Comparison of ENCODE assay signal across 8 mouse cellular contexts in the genomic region with DNA sequence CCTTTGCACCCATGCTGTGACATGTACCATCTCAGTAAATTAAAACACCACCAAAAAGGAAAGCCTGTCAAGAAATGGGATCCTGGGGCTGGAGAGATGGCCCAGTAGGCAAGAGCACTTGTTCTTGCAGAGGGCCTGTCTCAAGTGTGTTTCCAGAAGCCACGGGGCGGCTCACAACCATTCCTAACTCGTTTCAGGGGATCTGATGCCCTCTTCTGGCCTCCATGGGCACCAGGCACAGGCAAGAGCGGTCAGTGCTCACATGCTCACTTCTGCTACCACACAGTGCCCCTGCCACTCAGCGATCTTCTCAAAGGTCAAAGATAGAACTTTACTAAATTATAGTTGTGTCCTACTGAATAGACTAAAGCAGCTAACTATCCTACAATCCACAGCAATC. TPM values are rescaled to one million over a fixed set of nuclear protein-coding genes. Genes with fewer than 3 reads are reported as not detected.
DNase-seq lines count a peak whose midpoint lies in the region; ATAC-seq and TF ChIP-seq lines count a peak whose summit lies in the region.

No protein-coding gene starts in this region.

- peak; percentile 38 for DNase-seq in forebrain, embryonic 14.5 days (ENCODE audit: low spot score)
- DNase-seq in 3134 (ENCODE audit: extremely low read depth, insufficient read length, low spot score) = peak; percentile 14
- peak; percentile 57 for DNase-seq in adrenal gland, adult 2 months
- peak; percentile 24 for DNase-seq in embryo, embryonic 9.5 days (ENCODE audit: extremely low spot score)
- peak; percentile 59 for DNase-seq in lung, postnatal 14 days
- peak; percentile 16 to 34 for DNase-seq in thymus, postnatal 10 days (ENCODE audit: low spot score in 2 of 2)

- H3K27ac ChIP-seq in forebrain, embryonic 14.5 days (ENCODE audit: low read depth, low read length) = no peak overlapping the region
- H3K27ac ChIP-seq in forebrain, embryonic 16.5 days (ENCODE audit: low read length) = no peak overlapping the region
- H3K27ac ChIP-seq in intestine, postnatal 0 days (ENCODE audit: low read depth, low read length) = no peak overlapping the region

- H3K4me3 ChIP-seq in forebrain, embryonic 14.5 days (ENCODE audit: low read depth, low read length) = no peak overlapping the region
- H3K4me3 ChIP-seq in forebrain, embryonic 16.5 days (replicated peaks; ENCODE audit: low read length) = no peak overlapping the region
- H3K4me3 ChIP-seq in intestine, postnatal 0 days (ENCODE audit: low read depth, low read length) = no peak overlapping the region

- 43% methylated on average over 5 of the region's 5 CpGs for WGBS in forebrain, embryonic 14.5 days
- 41% methylated on average over 5 of the region's 5 CpGs for WGBS in forebrain, embryonic 16.5 days
- WGBS in intestine, postnatal 0 days = 43% methylated on average over 5 of the region's 5 CpGs

- H3K4me2 ChIP-seq in forebrain, embryonic 14.5 days (ENCODE audit: low read length) = no peak overlapping the region
- H3K4me2 ChIP-seq in forebrain, embryonic 16.5 days (ENCODE audit: low read length) = no peak overlapping the region
- no peak overlapping the region for H3K4me2 ChIP-seq in intestine, postnatal 0 days (replicated peaks; ENCODE audit: low read depth)

- H3K36me3 ChIP-seq in forebrain, embryonic 14.5 days (ENCODE audit: control insufficient read depth, insufficient read depth, low read length) = peaks cover 12% of the 10 kb centered on the region
- H3K36me3 ChIP-seq in forebrain, embryonic 16.5 days (ENCODE audit: control insufficient read depth, insufficient read depth) = no peaks in the 10 kb centered on the region
- peaks cover 9% of the 10 kb centered on the region; the same call in 1 of the 2 replicates for H3K36me3 ChIP-seq in intestine, postnatal 0 days (ENCODE audit: control insufficient read depth, insufficient read depth)

- H3K27me3 ChIP-seq in forebrain, embryonic 14.5 days (replicated peaks; ENCODE audit: control insufficient read depth, insufficient read depth, low read length) = no peaks in the 10 kb centered on the region
- H3K27me3 ChIP-seq in forebrain, embryonic 16.5 days (replicated peaks; ENCODE audit: control insufficient read depth, insufficient read depth, low read length) = no peaks in the 10 kb centered on the region
- no peaks in the 10 kb centered on the region for H3K27me3 ChIP-seq in intestine, postnatal 0 days (replicated peaks; ENCODE audit: control insufficient read depth, insufficient read depth, low read length)

- no peak overlapping the region for H3K9ac ChIP-seq in forebrain, embryonic 14.5 days (ENCODE audit: low read length)
- H3K9ac ChIP-seq in forebrain, embryonic 16.5 days (replicated peaks; ENCODE audit: low read depth, low read length) = no peak overlapping the region
- H3K9ac ChIP-seq in intestine, postnatal 0 days (ENCODE audit: low read depth, low read length) = no peak overlapping the region

- ATAC-seq in forebrain, embryonic 14.5 days = no peak
- ATAC-seq in forebrain, embryonic 16.5 days = no peak
- peak; percentile 60; the same call in 1 of the 2 replicates for ATAC-seq in intestine, postnatal 0 days

- TF ChIP-seq CTCF in intestine, postnatal 0 days (IDR thresholded peaks at IDR 0.05; ENCODE audit: low read depth) = peak; percentile 83

- no peaks in the 10 kb centered on the region for H3K4me1 ChIP-seq in forebrain, embryonic 14.5 days (ENCODE audit: control insufficient read depth, insufficient read depth, low read length)
- H3K4me1 ChIP-seq in forebrain, embryonic 16.5 days (replicated peaks; ENCODE audit: control insufficient read depth, insufficient read depth, low read length) = no peaks in the 10 kb centered on the region
- H3K4me1 ChIP-seq in intestine, postnatal 0 days (replicated peaks; ENCODE audit: control insufficient read depth, insufficient read depth, low read length) = no peaks in the 10 kb centered on the region

- no peaks in the 10 kb centered on the region for H3K9me3 ChIP-seq in forebrain, embryonic 14.5 days (replicated peaks; ENCODE audit: control insufficient read depth, low read length)
- H3K9me3 ChIP-seq in forebrain, embryonic 16.5 days (ENCODE audit: control insufficient read depth, low read length) = no peaks in the 10 kb centered on the region
- no peaks in the 10 kb centered on the region for H3K9me3 ChIP-seq in intestine, postnatal 0 days (ENCODE audit: control insufficient read depth)

RNA-seq across cellular contexts. Expression of a gene that starts 17.2 kb away (rescaled TPM):
- polyA plus RNA-seq in forebrain, embryonic 14.5 days (2014; fragmentation: Nextera tagmentation; extraction: Ambion mirVana) = 95.9 and 108 TPM in 2 replicates
- polyA plus RNA-seq in forebrain, embryonic 16.5 days (2015; fragmentation: Nextera tagmentation; extraction: Ambion mirVana) = 142 and 160 TPM in 2 replicates
- total RNA-seq in adrenal gland, adult 2 months (2021) = 100 to 1,000 TPM; 112 to 159 TPM
- polyA plus RNA-seq in adrenal gland, adult 2 months (2012; rRNA removed) = 164 and 166 TPM in 2 replicates
- polyA plus RNA-seq in intestine, postnatal 0 days (2015; fragmentation: Nextera tagmentation; extraction: Ambion mirVana) = 59.5 and 61.3 TPM in 2 replicates

RNA-seq across cellular contexts. Expression of a gene that starts 42.9 kb away (rescaled TPM):
- polyA plus RNA-seq in forebrain, embryonic 14.5 days (2014; fragmentation: Nextera tagmentation; extraction: Ambion mirVana) = 23.3 and 24.2 TPM in 2 replicates
- 18.7 and 21.3 TPM in 2 replicates for polyA plus RNA-seq in forebrain, embryonic 16.5 days (2015; fragmentation: Nextera tagmentation; extraction: Ambion mirVana)
- total RNA-seq in adrenal gland, adult 2 months (2021) = 10 to 100 TPM; 48.1 to 53.5 TPM
- polyA plus RNA-seq in adrenal gland, adult 2 months (2012; rRNA removed) = 12.1 and 20.3 TPM in 2 replicates
- polyA plus RNA-seq in intestine, postnatal 0 days (2015; fragmentation: Nextera tagmentation; extraction: Ambion mirVana) = 14.7 and 15.5 TPM in 2 replicates
